Mouse (Mus musculus) brain, embryonic 14.5 days (tissue): ENCODE results near the gene Zc3h18.

Source experiments
- CTCF ChIP-seq: fragments of 200-500 bp; IDR thresholded peaks from 2 replicates; pipeline ENCODE4 v1.5.1; 2012; ENCODE audit warnings: inconsistent platforms, mild to moderate bottlenecking, moderate library complexity, borderline replicate concordance; ENCODE audit not compliant: insufficient read depth, insufficient read length; ENCODE audit errors: extremely low read depth
- POLR2A ChIP-seq: fragments of 200-500 bp; IDR thresholded peaks from 2 replicates; pipeline ENCODE4 v1.6.1; 2012; ENCODE audit warnings: mild to moderate bottlenecking, inconsistent platforms, borderline replicate concordance; ENCODE audit not compliant: poor library complexity, insufficient read depth, insufficient read length, severe bottlenecking; ENCODE audit errors: extremely low read depth

DNA sequence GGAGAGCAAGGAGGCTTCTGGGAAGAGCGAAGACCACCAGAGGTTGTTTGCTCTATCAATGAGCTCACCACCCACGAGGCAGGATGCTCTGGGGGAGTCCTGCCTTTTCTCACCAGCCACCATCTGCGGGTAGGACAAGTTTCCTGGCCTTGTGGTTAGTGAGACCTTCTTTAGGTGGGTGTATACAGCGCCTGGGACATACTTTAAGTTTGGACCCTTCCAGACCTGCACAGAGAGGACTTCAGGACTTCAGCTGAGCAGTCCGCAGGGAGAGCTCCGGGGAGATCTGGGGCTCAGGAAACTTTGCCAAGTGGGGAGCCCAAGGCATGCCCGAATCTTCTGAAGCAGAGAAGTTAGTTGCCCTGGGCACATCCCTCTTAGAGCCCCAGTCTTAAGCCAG lies 83.6 kb downstream of the Zc3h18 start:
- TF ChIP-seq POLR2A = no peak
- no peak for TF ChIP-seq CTCF
